Mouse (Mus musculus): Measurements from ENCODE around the gene Rere. TPM values are rescaled to one million over a fixed set of nuclear protein-coding genes. Genes with fewer than 3 reads are reported as not detected.
"Not testable (repeated sequence)": the region's sequence is repeated elsewhere in the genome, so short reads cannot be mapped to it uniquely, and the experiment has no call there.

The Rere gene
- total and polyA plus RNA-seq, 3 experiments: 3.1 to 36.5 (median 8.7) TPM

- in situ Hi-C loops (cut with MboI; ENCODE audit: low pct_ligation_motif_present, low pct_unique_long_range_greater_than_20kb, low sequenced_read_pairs) (no loop called here), dilution Hi-C loops (cut with MboI; ENCODE audit: extremely low pct_ligation_motif_present, extremely low pct_unique_long_range_greater_than_20kb, low sequenced_read_pairs) (no loop called here)
- Histone ChIP-seq H3K4me2 (ENCODE audit: insufficient read depth, low read depth, poor library complexity, severe bottlenecking) (no peak overlapping the region), H3K27me3 (replicated peaks) (no peaks in the 10 kb centered on the region), H3K4me1 (ENCODE audit: control insufficient read depth in 1 of 2, insufficient read depth in 2 of 2) (peaks cover 15 to 52% of the 10 kb centered on the region in 2 experiments), H3K27ac (ENCODE audit: insufficient read depth, low read depth) (no peak overlapping the region), H3K79me2 (replicated peaks; ENCODE audit: control insufficient read depth, extremely low read depth, insufficient read depth, poor library complexity, severe bottlenecking) (no peaks in the 10 kb centered on the region), H3K9me3 (replicated peaks; ENCODE audit: low read length) (peaks cover 3% of the 10 kb centered on the region), H3K9ac (ENCODE audit: insufficient read depth, low read depth) (no peak overlapping the region), H3K4me3 (replicated peaks in 1 of 3; ENCODE audit: low read depth in 2 of 3, low read length in 2 of 3, poor library complexity in 1 of 3) (no peak overlapping the region), H3K36me3 (replicated peaks in 1 of 2; ENCODE audit: control insufficient read depth in 1 of 2, insufficient read depth in 1 of 2, low read length in 1 of 2) (peaks cover 0 to 37% of the 10 kb centered on the region in 2 experiments)
- TF ChIP-seq JUND (conservative IDR thresholded peaks at IDR 0.05; ENCODE audit: low read depth, low read length): no peak
- TF ChIP-seq RAD21 (IDR thresholded peaks at IDR 0.05; ENCODE audit: low read depth, low read length): peak; percentile 18
- DNase-seq (ENCODE audit: extremely low read depth): peak; percentile 10
These were observed 274.3 kb downstream of the Rere start for GRCm38 (mm10) chr4:150555783-150556182.

- DNase-seq (ENCODE audit: extremely low read depth): peak; percentile 64
- dilution Hi-C loops (cut with MboI; ENCODE audit: extremely low pct_ligation_motif_present, extremely low pct_unique_long_range_greater_than_20kb, low sequenced_read_pairs) (no loop called here), in situ Hi-C loops (cut with MboI; ENCODE audit: low pct_ligation_motif_present, low pct_unique_long_range_greater_than_20kb, low sequenced_read_pairs) (no loop called here)
- Histone ChIP-seq H3K9ac (ENCODE audit: insufficient read depth, low read depth) (no peak overlapping the region), H3K9me3 (replicated peaks; ENCODE audit: low read length) (peaks cover 3% of the 10 kb centered on the region), H3K4me2 (ENCODE audit: insufficient read depth, low read depth, poor library complexity, severe bottlenecking) (no peak overlapping the region), H3K4me1 (ENCODE audit: control insufficient read depth in 1 of 2, insufficient read depth in 2 of 2) (peaks cover 15 to 51% of the 10 kb centered on the region in 2 experiments), H3K36me3 (replicated peaks in 1 of 2; ENCODE audit: control insufficient read depth in 1 of 2, insufficient read depth in 1 of 2, low read length in 1 of 2) (peaks cover 0 to 38% of the 10 kb centered on the region in 2 experiments), H3K27ac (ENCODE audit: insufficient read depth, low read depth) (no peak overlapping the region), H3K27me3 (replicated peaks) (no peaks in the 10 kb centered on the region), H3K4me3 (replicated peaks in 1 of 3; ENCODE audit: low read depth in 2 of 3, low read length in 2 of 3, poor library complexity in 1 of 3) (no peak overlapping the region), H3K79me2 (replicated peaks; ENCODE audit: control insufficient read depth, extremely low read depth, insufficient read depth, poor library complexity, severe bottlenecking) (no peaks in the 10 kb centered on the region)
- TF ChIP-seq UBTF (IDR thresholded peaks at IDR 0.05; ENCODE audit: low read depth, low read length) (no peak), TBP (conservative IDR thresholded peaks at IDR 0.05; ENCODE audit: low read depth, low read length) (no peak), MXI1 (IDR thresholded peaks at IDR 0.05; ENCODE audit: low read depth, low read length) (0 out of 2 replicates have a peak, but pooled peaks have one; percentile 22), RAD21 (IDR thresholded peaks at IDR 0.05; ENCODE audit: low read depth, low read length) (no peak), JUND (conservative IDR thresholded peaks at IDR 0.05; ENCODE audit: low read depth, low read length) (no peak), CTCF (conservative IDR thresholded peaks at IDR 0.05 in 1 of 2, IDR thresholded peaks at IDR 0.05 in 1 of 2; ENCODE audit: low read depth in 2 of 2, low read length in 2 of 2) (no peak)
These were observed 275.2 kb downstream of the Rere start for GRCm38 (mm10) chr4:150556382-150557221.

- H3K4me3 ChIP-seq (replicated peaks in 1 of 3; ENCODE audit: low read depth in 2 of 3, low read length in 2 of 3, poor library complexity in 1 of 3); H3K9ac ChIP-seq (ENCODE audit: insufficient read depth, low read depth); H3K79me2 ChIP-seq (replicated peaks; ENCODE audit: control insufficient read depth, extremely low read depth, insufficient read depth, poor library complexity, severe bottlenecking); H3K4me2 ChIP-seq (ENCODE audit: insufficient read depth, low read depth, poor library complexity, severe bottlenecking); H3K9me3 ChIP-seq (replicated peaks; ENCODE audit: low read length); DNase-seq (ENCODE audit: extremely low read depth); in situ Hi-C loops (cut with MboI; ENCODE audit: low pct_ligation_motif_present, low pct_unique_long_range_greater_than_20kb, low sequenced_read_pairs); H3K27me3 ChIP-seq (replicated peaks); dilution Hi-C loops (cut with MboI; ENCODE audit: extremely low pct_ligation_motif_present, extremely low pct_unique_long_range_greater_than_20kb, low sequenced_read_pairs): not testable (repeated sequence)
- H3K36me3 ChIP-seq (replicated peaks in 1 of 2; ENCODE audit: control insufficient read depth in 1 of 2, insufficient read depth in 1 of 2, low read length in 1 of 2): peaks cover 0 to 36% of the 10 kb centered on the region in 2 experiments
- peaks cover 15 to 51% of the 10 kb centered on the region in 2 experiments for H3K4me1 ChIP-seq (ENCODE audit: control insufficient read depth in 1 of 2, insufficient read depth in 2 of 2)
- H3K27ac ChIP-seq (ENCODE audit: insufficient read depth, low read depth): 0 out of 2 replicates have a peak overlapping the region, but pooled peaks have one; percentile 18
These were observed 275.8 kb downstream of the Rere start for GRCm38 (mm10) chr4:150557289-150557688.

All from CH12.LX (cell line).